Mouse (Mus musculus) layer of hippocampus, adult 9-11 months (tissue): ENCODE results near the gene Adamts12.

Source experiments
- DNase-seq: peaks from one replicate; pipeline ENCODE4 v3.0.0; 2022

Gene Adamts12

GRCm38 (mm10) chr15:11317077-11317476 lies 252.5 kb downstream of the Adamts12 start:
- no peak for DNase-seq

GRCm38 (mm10) chr15:11320481-11320880 lies 255.9 kb downstream of the Adamts12 start:
- peak; percentile 10 for DNase-seq

GRCm38 (mm10) chr15:11339467-11340180 lies 275.0 kb downstream of the Adamts12 start:
- peak; percentile 47 for DNase-seq

- no peak for DNase-seq
Measured at GRCm38 (mm10) chr15:11355865-11356264, 291.3 kb downstream of the Adamts12 start.

GRCm38 (mm10) chr15:11357501-11357900 lies 292.9 kb downstream of the Adamts12 start:
- no peak for DNase-seq

- no peak for DNase-seq
Measured at GRCm38 (mm10) chr15:11360888-11361287, 296.3 kb downstream of the Adamts12 start.

- no peak for DNase-seq
Measured at GRCm38 (mm10) chr15:11361824-11362223, 297.2 kb downstream of the Adamts12 start.

GRCm38 (mm10) chr15:11364112-11364511 lies 299.5 kb downstream of the Adamts12 start:
- no peak for DNase-seq

GRCm38 (mm10) chr15:11364795-11365194 lies 300.2 kb downstream of the Adamts12 start:
- DNase-seq: peak; percentile 69

- DNase-seq: no peak
Measured at GRCm38 (mm10) chr15:11369572-11369971, 305.0 kb downstream of the Adamts12 start.

- no peak for DNase-seq
Measured at GRCm38 (mm10) chr15:11370477-11371085, 306.0 kb downstream of the Adamts12 start.

GRCm38 (mm10) chr15:11379431-11380086 lies 315.0 kb downstream of the Adamts12 start:
- DNase-seq: no peak

GRCm38 (mm10) chr15:11380087-11380530 lies 315.5 kb downstream of the Adamts12 start:
- DNase-seq: no peak

GRCm38 (mm10) chr15:11380616-11381015 lies 316.0 kb downstream of the Adamts12 start:
- DNase-seq: no peak

- DNase-seq: no peak
Measured at GRCm38 (mm10) chr15:11382585-11382984, 318.0 kb downstream of the Adamts12 start.

GRCm38 (mm10) chr15:11383796-11384195 lies 319.2 kb downstream of the Adamts12 start:
- DNase-seq: no peak

GRCm38 (mm10) chr15:11392903-11393302 lies 328.3 kb downstream of the Adamts12 start:
- DNase-seq: no peak

GRCm38 (mm10) chr15:11396421-11396820 lies 331.8 kb downstream of the Adamts12 start:
- DNase-seq: no peak
